Mouse (Mus musculus) MEL (cell line): ENCODE measurements around the gene Usp19. TPM values are rescaled to one million over a fixed set of nuclear protein-coding genes. Genes with fewer than 3 reads are reported as not detected.

Source experiments
- DNase-seq: peaks from one replicate; pipeline ENCODE4 v3.0.0; 2011; ENCODE audit warnings: low read depth, low spot score
- H3K27ac ChIP-seq: 2 replicates; pipeline ENCODE4 v1.5.1; 2012; ENCODE audit warnings: low read depth, mild to moderate bottlenecking, control low read depth, low read length, moderate library complexity; ENCODE audit not compliant: control insufficient read depth
- H3K27me3 ChIP-seq, 2 experiments: fragments of 150-350 bp in 1 of 2; sonication (generic) in 1 of 2; 2 replicates each; pipeline ENCODE4 v1.6.1; 2012; ENCODE audit warnings: low read length in 2 of 2, mild to moderate bottlenecking in 2 of 2, improper control_type of control experiment in 1 of 2, moderate library complexity in 1 of 2; ENCODE audit not compliant: insufficient read depth in 2 of 2, control insufficient read depth in 1 of 2
- H3K36me3 ChIP-seq, 2 experiments: 2 replicates each; pipeline ENCODE4 v1.6.1; 2012 to 2014; ENCODE audit warnings: low read length in 2 of 2, improper control_type of control experiment in 1 of 2, inconsistent platforms in 1 of 2, mild to moderate bottlenecking in 1 of 2; ENCODE audit not compliant: insufficient read depth in 2 of 2, control insufficient read depth in 1 of 2
- H3K4me1 ChIP-seq, 2 experiments: fragments of 150-350 bp in 1 of 2; sonication (generic) in 1 of 2; 2 replicates each; pipeline ENCODE4 v1.6.1; 2012; ENCODE audit warnings: low read length in 2 of 2, improper control_type of control experiment in 1 of 2, mild to moderate bottlenecking in 1 of 2; ENCODE audit not compliant: insufficient read depth in 2 of 2, control insufficient read depth in 1 of 2
- H3K4me3 ChIP-seq, 2 experiments: fragments of 150-350 bp in 1 of 2; sonication (generic) in 1 of 2; 2 replicates each; pipeline ENCODE4 v1.5.1; 2012; ENCODE audit warnings: low read depth in 2 of 2, low read length in 2 of 2, mild to moderate bottlenecking in 2 of 2, moderate library complexity in 2 of 2, control low read depth in 1 of 2, improper control_type of control experiment in 1 of 2; ENCODE audit not compliant: control insufficient read depth in 1 of 2, insufficient read depth in 1 of 2
- H3K79me2 ChIP-seq: 2 replicates; pipeline ENCODE4 v1.6.1; 2012; ENCODE audit warnings: mild to moderate bottlenecking, low read length, moderate library complexity; ENCODE audit not compliant: control insufficient read depth, poor library complexity, insufficient read depth
- H3K9ac ChIP-seq: 2 replicates; pipeline ENCODE4 v1.6.1; 2012; ENCODE audit warnings: low read depth, mild to moderate bottlenecking, control low read depth, low read length, moderate library complexity; ENCODE audit not compliant: control insufficient read depth, poor library complexity, severe bottlenecking
- H3K9me3 ChIP-seq: fragments of 150-350 bp; sonication (generic); replicated peaks from 2 replicates; pipeline ENCODE4 v1.6.1; 2012; ENCODE audit warnings: mild to moderate bottlenecking, low read length, improper control_type of control experiment, moderate library complexity; ENCODE audit not compliant: insufficient read depth
- BHLHE40 ChIP-seq: IDR thresholded peaks from 2 replicates; pipeline ENCODE4 v1.6.1; 2012; ENCODE audit warnings: low read depth, mild to moderate bottlenecking, inconsistent platforms, low read length, improper control_type of control experiment, borderline replicate concordance
- CHD2 ChIP-seq: IDR thresholded peaks from 2 replicates; pipeline ENCODE4 v1.6.1; 2011; ENCODE audit warnings: low read length, improper control_type of control experiment
- E2F4 ChIP-seq: IDR thresholded peaks from 2 replicates; pipeline ENCODE4 v1.6.1; 2011; ENCODE audit warnings: low read depth, low read length, improper control_type of control experiment, borderline replicate concordance
- ELF1 ChIP-seq: IDR thresholded peaks from 2 replicates; pipeline ENCODE4 v1.6.1; 2014; ENCODE audit warnings: low read depth, mild to moderate bottlenecking, inconsistent platforms, low read length, improper control_type of control experiment, moderate library complexity
- EP300 ChIP-seq, 2 experiments: IDR thresholded peaks; 2 replicates each; pipeline ENCODE4 v1.6.1; 2011; ENCODE audit warnings: improper control_type of control experiment in 2 of 2, low read length in 2 of 2, low read depth in 1 of 2, mild to moderate bottlenecking in 1 of 2
- GABPA ChIP-seq: IDR thresholded peaks from 2 replicates; pipeline ENCODE4 v1.6.1; 2012; ENCODE audit warnings: low read depth, mild to moderate bottlenecking, inconsistent platforms, low read length, improper control_type of control experiment, moderate library complexity
- GATA1 ChIP-seq: IDR thresholded peaks from 2 replicates; pipeline ENCODE4 v1.6.1; 2011; ENCODE audit warnings: low read depth, low read length, improper control_type of control experiment
- HCFC1 ChIP-seq: IDR thresholded peaks from 2 replicates; pipeline ENCODE4 v1.6.1; 2012; ENCODE audit warnings: low read depth, mild to moderate bottlenecking, inconsistent platforms, low read length, improper control_type of control experiment, moderate library complexity
- KAT2A ChIP-seq: conservative IDR thresholded peaks from 2 replicates; pipeline ENCODE4 v1.6.1; 2012; ENCODE audit warnings: low read depth, low read length, improper control_type of control experiment, inconsistent platforms
- MAX ChIP-seq: IDR thresholded peaks from 2 replicates; pipeline ENCODE4 v1.6.1; 2011; ENCODE audit warnings: low read length, improper control_type of control experiment
- MAZ ChIP-seq: IDR thresholded peaks from 2 replicates; pipeline ENCODE4 v1.6.1; 2012; ENCODE audit warnings: low read depth, mild to moderate bottlenecking, inconsistent platforms, low read length, improper control_type of control experiment
- MXI1 ChIP-seq: IDR thresholded peaks from 2 replicates; pipeline ENCODE4 v1.6.1; 2011; ENCODE audit warnings: mild to moderate bottlenecking, low read depth, low read length, improper control_type of control experiment
- MYC ChIP-seq: IDR thresholded peaks from 2 replicates; pipeline ENCODE4 v1.6.1; 2011; ENCODE audit warnings: low read depth, mild to moderate bottlenecking, low read length, improper control_type of control experiment, moderate library complexity
- NELFE ChIP-seq: IDR thresholded peaks from 2 replicates; pipeline ENCODE4 v1.6.1; 2011; ENCODE audit warnings: low read depth, low read length, improper control_type of control experiment
- POLR2AphosphoS2 ChIP-seq: IDR thresholded peaks from 2 replicates; pipeline ENCODE4 v1.6.1; 2011; ENCODE audit warnings: low read length, improper control_type of control experiment
- SMC3 ChIP-seq: IDR thresholded peaks from 2 replicates; pipeline ENCODE4 v1.6.1; 2011; ENCODE audit warnings: low read depth, low read length, improper control_type of control experiment
- TAL1 ChIP-seq: IDR thresholded peaks from 2 replicates; pipeline ENCODE4 v1.6.1; 2012; ENCODE audit warnings: mild to moderate bottlenecking, inconsistent platforms, low read length, moderate library complexity, mixed read lengths
- TBP ChIP-seq: IDR thresholded peaks from 2 replicates; pipeline ENCODE4 v1.8.0; 2011; ENCODE audit warnings: low read depth, low read length, improper control_type of control experiment
- TCF12 ChIP-seq: IDR thresholded peaks from 2 replicates; pipeline ENCODE4 v1.6.1; 2014; ENCODE audit warnings: low read depth, mild to moderate bottlenecking, inconsistent platforms, low read length, improper control_type of control experiment, moderate library complexity
- UBTF ChIP-seq: IDR thresholded peaks from 2 replicates; pipeline ENCODE4 v1.6.1; 2012; ENCODE audit warnings: low read depth, mild to moderate bottlenecking, inconsistent platforms, low read length, improper control_type of control experiment, moderate library complexity, borderline replicate concordance; ENCODE audit not compliant: insufficient read depth
- USF1 ChIP-seq: IDR thresholded peaks from 2 replicates; pipeline ENCODE4 v1.6.1; 2014; ENCODE audit warnings: low read depth, mild to moderate bottlenecking, inconsistent platforms, low read length, improper control_type of control experiment, moderate library complexity
- ZC3H11A ChIP-seq: IDR thresholded peaks from 2 replicates; pipeline ENCODE4 v1.6.1; 2012; ENCODE audit warnings: low read depth, mild to moderate bottlenecking, inconsistent platforms, low read length, improper control_type of control experiment
- ZKSCAN1 ChIP-seq: IDR thresholded peaks from 2 replicates; pipeline ENCODE4 v1.6.1; 2012; ENCODE audit warnings: low read depth, mild to moderate bottlenecking, inconsistent platforms, low read length, improper control_type of control experiment, moderate library complexity
- ZNF384 ChIP-seq: IDR thresholded peaks from 2 replicates; pipeline ENCODE4 v1.6.1; 2012; ENCODE audit warnings: low read depth, mild to moderate bottlenecking, inconsistent platforms, low read length, improper control_type of control experiment
- polyA plus RNA-seq, 2 experiments: library from polyadenylated mRNA; stranded (reverse) in 1 of 2; unstranded in 1 of 2; fragments of >175 nt in 1 of 2; fragments of >200 nt in 1 of 2; gene quantifications; 2 replicates each; pipeline versions ENCODE4 v1.2.1 to v1.2.4; 2012; ENCODE audit warnings: low replicate concordance in 2 of 2, low read depth in 1 of 2; ENCODE audit not compliant: insufficient read length in 2 of 2, insufficient read depth in 1 of 2, missing spikeins in 1 of 2
- total RNA-seq: library from RNA; depleted of rRNA; stranded (reverse); fragments of 300-350 nt; gene quantifications from 2 replicates; pipeline ENCODE4 v1.2.3, GENCODE M21; 2012

Gene Usp19
- total and polyA plus RNA-seq, 3 experiments: 76.1 to 162 TPM; not detected in 1

DNA sequence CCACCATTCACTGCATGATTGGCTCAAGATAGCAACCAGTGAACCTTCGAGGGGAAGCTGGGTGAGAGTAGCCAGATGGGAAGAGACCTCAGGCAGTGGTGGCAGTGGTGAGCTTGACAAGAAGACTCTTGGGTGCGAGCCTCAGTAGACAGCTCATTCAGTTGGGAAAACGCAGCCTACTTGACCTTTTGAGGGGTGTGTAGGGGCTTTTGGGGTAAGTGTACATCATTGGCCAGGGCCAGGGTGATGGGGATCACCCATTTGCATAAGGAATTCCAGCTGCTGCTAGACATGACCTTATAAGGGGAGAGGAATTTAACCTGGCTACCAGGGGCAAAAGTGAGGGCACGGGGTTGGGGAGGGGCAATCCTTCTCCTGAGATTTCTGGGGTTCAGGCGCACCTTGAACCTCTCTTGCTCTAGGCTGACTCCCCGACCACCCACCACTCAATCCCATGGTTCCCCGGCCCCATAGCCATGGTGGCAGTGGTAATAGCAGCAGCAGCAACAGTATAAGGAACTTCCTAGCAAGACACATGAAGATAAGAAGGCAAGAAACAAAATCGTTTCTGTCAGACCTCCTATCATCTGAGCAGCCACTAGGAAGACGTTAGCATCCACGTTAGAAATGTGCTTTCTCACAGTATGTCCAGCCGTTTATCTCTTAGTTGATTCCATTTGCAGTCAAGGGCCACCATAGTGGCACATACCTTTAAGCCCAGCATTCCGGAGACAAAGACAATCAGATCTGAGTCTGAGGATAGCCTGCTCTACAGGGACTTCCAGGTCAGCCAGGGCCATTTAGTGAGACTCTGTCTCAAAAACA is 34.4 kb upstream of the Usp19 start (continued):
- TF ChIP-seq MYC: peak; percentile 87
- 0 out of 2 replicates have a peak, but pooled peaks have one; percentile 21 for TF ChIP-seq ELF1
- peak; percentile 47 for TF ChIP-seq HCFC1
- TF ChIP-seq GABPA: no peak
- no peak; the same call in 1 of the 2 replicates for TF ChIP-seq POLR2AphosphoS2
- peak; percentile 84 for TF ChIP-seq GATA1
- no peak for TF ChIP-seq E2F4
- peak; percentile 72; the same call in 1 of the 2 replicates for TF ChIP-seq MAX
- peak; percentile 84 to 90 for TF ChIP-seq EP300 (IDR thresholded peaks at IDR 0.05; ENCODE audit: low read depth in 1 of 2, low read length in 2 of 2)
- no peak for TF ChIP-seq CHD2
- no peak for TF ChIP-seq BHLHE40
- TF ChIP-seq ZC3H11A: no peak
- TF ChIP-seq ZNF384: no peak
- no peak; the same call in 1 of the 2 replicates for TF ChIP-seq MXI1
- TF ChIP-seq TBP: peak; percentile 83
- TF ChIP-seq TAL1: peak; percentile 38
- TF ChIP-seq USF1: no peak
- TF ChIP-seq UBTF: no peak
- TF ChIP-seq NELFE: peak; percentile 54
- peak; percentile 72 for TF ChIP-seq TCF12
- TF ChIP-seq ZKSCAN1: 0 out of 2 replicates have a peak, but pooled peaks have one; percentile 29
- TF ChIP-seq MAZ: no peak
- 0 out of 2 replicates have a peak, but pooled peaks have one; percentile 23 for TF ChIP-seq KAT2A

DNA sequence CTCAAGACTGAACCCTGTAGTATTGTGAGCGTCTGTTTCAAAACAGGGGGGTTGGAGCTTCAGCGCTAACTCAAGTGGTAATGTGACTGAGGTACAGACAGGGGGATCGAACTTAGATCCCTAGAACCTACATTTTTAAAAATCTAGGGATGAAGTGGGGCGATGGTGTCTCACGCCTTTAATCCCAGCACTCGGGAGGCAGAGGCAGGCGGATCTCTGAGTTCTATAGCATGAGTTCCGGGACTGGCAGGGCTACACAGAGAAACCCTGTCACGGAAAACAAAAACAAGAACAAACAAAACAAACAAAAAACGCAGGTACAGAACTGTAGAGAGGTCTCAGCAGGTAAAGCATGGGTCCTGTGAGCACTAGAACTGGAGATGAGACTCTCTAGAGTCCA is 33.4 kb upstream of the Usp19 start:
- peak overlapping the region; percentile 89 for H3K27ac ChIP-seq
- no peak for DNase-seq

More for the DNA sequence above, 33.4 kb upstream of the Usp19 start:
- Histone ChIP-seq H3K27me3 (no peaks in the 10 kb centered on the region), H3K9ac (no peak overlapping the region), H3K4me1 (peaks cover 29 to 63% of the 10 kb centered on the region in 2 experiments), H3K4me3 (no peak overlapping the region), H3K79me2 (peaks cover 16% of the 10 kb centered on the region), H3K36me3 (peaks cover 0 to 46% of the 10 kb centered on the region in 2 experiments; a peak in 2 of 4 replicates), H3K9me3 (no peaks in the 10 kb centered on the region)
- no peak for TF ChIP-seq ZNF384
- no peak for TF ChIP-seq SMC3
- TF ChIP-seq POLR2AphosphoS2: no peak
- no peak for TF ChIP-seq BHLHE40
- TF ChIP-seq UBTF: no peak
- TF ChIP-seq MAX: no peak
